Comparison of ENCODE assay signal across 23 mouse cellular contexts in genomic region chr17:80949895-80950294, GRCm38 (mm10). TPM values are rescaled to one million over a fixed set of nuclear protein-coding genes. Genes with fewer than 3 reads are reported as not detected.
DNase-seq lines count a peak whose midpoint lies in the region; ATAC-seq and TF ChIP-seq lines count a peak whose summit lies in the region.
"Had no signal": no experiment of that assay in that cellular context is flagged by ENCODE, and none has a peak within 500 bp of the region (broad histone marks: within the 10 kb centered on the region; RNA-seq: fewer than 3 reads in every experiment).

No protein-coding gene starts in this region.

- H3K4me1 ChIP-seq in cerebellum, adult 2 months (ENCODE audit: control insufficient read depth, insufficient read depth, low read length) = peaks cover 24% of the 10 kb centered on the region
- peaks cover 53% of the 10 kb centered on the region for H3K4me1 ChIP-seq in hindbrain, embryonic 15.5 days (replicated peaks)
- peaks cover 54% of the 10 kb centered on the region for H3K4me1 ChIP-seq in hindbrain, embryonic 13.5 days (replicated peaks)
- H3K4me1 ChIP-seq: embryonic facial prominence, embryonic 13.5 days had no signal

- H3K4me2 ChIP-seq in hindbrain, embryonic 15.5 days = peak overlapping the region; percentile 11; the same call in 1 of the 2 replicates
- no peak overlapping the region for H3K4me2 ChIP-seq in hindbrain, embryonic 13.5 days
- H3K4me2 ChIP-seq: embryonic facial prominence, embryonic 13.5 days; embryonic facial prominence, embryonic 15.5 days; forebrain, embryonic 12.5 days had no signal

- H3K9ac ChIP-seq in hindbrain, embryonic 15.5 days = no peak overlapping the region
- H3K9ac ChIP-seq in hindbrain, embryonic 13.5 days = no peak overlapping the region
- H3K9ac ChIP-seq: embryonic facial prominence, embryonic 13.5 days; embryonic facial prominence, embryonic 15.5 days; forebrain, embryonic 12.5 days had no signal

- peak overlapping the region; percentile 33; the same call in 1 of the 2 replicates for H3K27ac ChIP-seq in cerebellum, adult 2 months (ENCODE audit: insufficient read depth, low read length)
- no peak overlapping the region for H3K27ac ChIP-seq in hindbrain, embryonic 15.5 days (replicated peaks)
- no peak overlapping the region; the same call in 1 of the 2 replicates for H3K27ac ChIP-seq in hindbrain, embryonic 13.5 days
- H3K27ac ChIP-seq in layer of hippocampus, adult 2 months = peak overlapping the region; percentile 66
- H3K27ac ChIP-seq: embryonic facial prominence, embryonic 13.5 days; embryonic facial prominence, embryonic 15.5 days; forebrain, embryonic 10.5 days; forebrain, embryonic 12.5 days had no signal

- peak overlapping the region; percentile 54 for H3K4me3 ChIP-seq in cerebellum, adult 2 months (replicated peaks; ENCODE audit: insufficient read depth, low read depth, low read length)
- no peak overlapping the region for H3K4me3 ChIP-seq in hindbrain, embryonic 15.5 days
- no peak overlapping the region for H3K4me3 ChIP-seq in hindbrain, embryonic 13.5 days
- H3K4me3 ChIP-seq in layer of hippocampus, adult 2 months = peak overlapping the region; percentile 17; the same call in 1 of the 2 replicates
- H3K4me3 ChIP-seq: embryonic facial prominence, embryonic 13.5 days; embryonic facial prominence, embryonic 15.5 days; erythroblast, embryonic 14.5 days; forebrain, embryonic 10.5 days; forebrain, embryonic 12.5 days had no signal

- WGBS in cerebellum, adult 2 months = 13% methylated on average over 10 of the region's 10 CpGs
- 80% methylated on average over 10 of the region's 10 CpGs for WGBS in hindbrain, embryonic 15.5 days
- WGBS in hindbrain, embryonic 13.5 days = 84% methylated on average over 10 of the region's 10 CpGs

- peak; percentile 50 to 56 for DNase-seq in cerebellum, adult 2 months
- DNase-seq in cerebellum, adult 8-10 months = no peak
- DNase-seq in layer of hippocampus, adult 2 months (ENCODE audit: low spot score in 2 of 2) = no peak
- no peak for DNase-seq in layer of hippocampus, postnatal 25 days (ENCODE audit: extremely low spot score in 1 of 2, low spot score in 1 of 2)
- DNase-seq in retina, postnatal 1 day = peak; percentile 32
- DNase-seq in retina, embryonic 14.5 days (ENCODE audit: low spot score) = no peak
- DNase-seq: adrenal gland, adult 2 months; adrenal gland, postnatal 10 days; adrenal gland, postnatal 25 days; cerebellum, adult 11 months; embryo, embryonic 11 days had no signal

- TF ChIP-seq POLR2A in cerebellum, adult 2 months (IDR thresholded peaks at IDR 0.05; ENCODE audit: borderline replicate concordance, insufficient read depth, low read length) = no peak

- no peak for ATAC-seq in hindbrain, embryonic 15.5 days (ENCODE audit: low FRiP score, low read depth)
- ATAC-seq in hindbrain, embryonic 13.5 days (ENCODE audit: low FRiP score) = no peak
- ATAC-seq: forebrain, embryonic 14.5 days; forebrain, embryonic 16.5 days had no signal

- no peaks in the 10 kb centered on the region for H3K9me3 ChIP-seq in hindbrain, embryonic 15.5 days
- H3K9me3 ChIP-seq in hindbrain, embryonic 13.5 days = no peaks in the 10 kb centered on the region
- H3K9me3 ChIP-seq: embryonic facial prominence, embryonic 13.5 days; embryonic facial prominence, embryonic 15.5 days; forebrain, embryonic 10.5 days; forebrain, embryonic 12.5 days had no signal

- H3K27me3 ChIP-seq in cerebellum, adult 2 months (ENCODE audit: control insufficient read depth, insufficient read depth, low read length) = no peaks in the 10 kb centered on the region
- H3K27me3 ChIP-seq in hindbrain, embryonic 15.5 days = no peaks in the 10 kb centered on the region
- H3K27me3 ChIP-seq in hindbrain, embryonic 13.5 days = no peaks in the 10 kb centered on the region

- TF ChIP-seq CTCF in cerebellum, adult 2 months (IDR thresholded peaks at IDR 0.05; ENCODE audit: borderline replicate concordance, insufficient read depth, low read depth, low read length) = no peak
- TF ChIP-seq CTCF in layer of hippocampus, adult 2 months (conservative IDR thresholded peaks at IDR 0.05) = no peak

- no peaks in the 10 kb centered on the region for H3K36me3 ChIP-seq in hindbrain, embryonic 15.5 days
- no peaks in the 10 kb centered on the region for H3K36me3 ChIP-seq in hindbrain, embryonic 13.5 days
- H3K36me3 ChIP-seq: embryonic facial prominence, embryonic 13.5 days; embryonic facial prominence, embryonic 15.5 days; forebrain, embryonic 10.5 days; forebrain, embryonic 12.5 days had no signal

RNA-seq across cellular contexts. Expression of gene Tmem178, which starts 5.5 kb away (rescaled TPM):
- polyA plus RNA-seq in cerebellum, adult 2 months (2012; rRNA removed) = 128 and 146 TPM in 2 replicates
- 31.1 and 32.9 TPM in 2 replicates for polyA plus RNA-seq in hindbrain, embryonic 15.5 days (2015; fragmentation: Nextera tagmentation; extraction: Ambion mirVana)
- polyA plus RNA-seq in hindbrain, embryonic 13.5 days (2015; fragmentation: Nextera tagmentation; extraction: Ambion mirVana) = 31.8 and 35.4 TPM in 2 replicates
- total RNA-seq in layer of hippocampus, adult 2 months (2021) = 100 to 1,000 TPM; 101 to 111 TPM
- total RNA-seq in layer of hippocampus, postnatal 25 days (2021) = 100 to 1,000 TPM; 102 to 109 TPM
- total RNA-seq: common myeloid progenitor, adult 5-6 weeks; MEL had no signal
- polyA plus RNA-seq: C2C12; erythroblast, embryonic 14.5 days had no signal

Comparison
In these comparisons a context has a peak if more than half of its experiments do, and no peak if none do; other contexts are left out.
1. DNase-seq: peak in cerebellum, adult 2 months (2 of 2) and retina, postnatal 1 day (single experiment); none in cerebellum, adult 8-10 months (single experiment), layer of hippocampus, adult 2 months (0 of 2), layer of hippocampus, postnatal 25 days (0 of 2) and retina, embryonic 14.5 days (single experiment).
2. H3K27ac ChIP-seq: peak in cerebellum, adult 2 months (single experiment) and layer of hippocampus, adult 2 months (single experiment); none in hindbrain, embryonic 15.5 days (single experiment) and hindbrain, embryonic 13.5 days (single experiment).
3. H3K4me3 ChIP-seq: peak in cerebellum, adult 2 months (single experiment) and layer of hippocampus, adult 2 months (single experiment); none in hindbrain, embryonic 15.5 days (single experiment) and hindbrain, embryonic 13.5 days (single experiment).